Mouse (Mus musculus) right cerebral cortex, adult 18-20 months (tissue): ENCODE measurements at regions not wholly inside any gene's neighbourhood (a gene's known extent, or its start where the extent isn't known, plus 50 kb on each side); places are given as distances from the start of the nearest gene placed in this dataset.

Experiments used
- DNase-seq: peaks from one replicate; pipeline ENCODE4 v3.0.0; 2022; ENCODE audit warnings: mixed read lengths

DNA sequence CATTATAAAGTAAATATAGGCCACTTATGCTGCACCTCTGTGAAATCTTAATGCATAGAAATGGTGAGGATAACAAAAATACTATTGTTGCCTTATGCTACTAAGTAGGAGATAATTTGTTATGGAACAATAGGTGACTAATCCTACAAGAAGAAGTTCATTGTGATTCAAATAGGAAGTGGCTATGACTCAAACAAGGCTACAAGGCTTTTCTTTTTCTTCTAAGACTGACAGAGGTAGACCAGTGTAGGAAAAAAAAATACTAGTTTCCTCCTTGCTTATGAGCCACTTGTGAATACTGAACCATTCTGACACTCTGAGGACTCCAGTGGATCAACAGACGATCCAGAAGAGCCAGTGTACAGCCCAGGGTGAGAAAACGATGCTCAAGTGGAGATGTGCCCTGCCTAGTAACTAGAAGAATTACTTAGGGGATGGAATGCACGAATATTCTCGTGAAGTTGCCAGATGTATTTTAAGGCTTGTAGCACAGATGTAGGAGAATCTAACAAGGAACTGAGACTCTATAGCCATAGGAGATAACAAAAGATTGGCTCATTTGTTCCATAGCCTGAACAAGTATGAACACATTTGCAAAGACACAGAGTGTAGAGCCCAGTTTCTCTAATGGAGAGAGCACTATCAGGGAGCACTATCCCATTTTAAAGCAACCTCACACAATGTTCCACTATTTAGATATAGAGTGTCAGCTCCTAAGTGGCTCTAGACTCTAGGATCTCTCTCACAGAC is 60.3 kb downstream of the Fzd1 start:
- DNase-seq = no peak

DNA sequence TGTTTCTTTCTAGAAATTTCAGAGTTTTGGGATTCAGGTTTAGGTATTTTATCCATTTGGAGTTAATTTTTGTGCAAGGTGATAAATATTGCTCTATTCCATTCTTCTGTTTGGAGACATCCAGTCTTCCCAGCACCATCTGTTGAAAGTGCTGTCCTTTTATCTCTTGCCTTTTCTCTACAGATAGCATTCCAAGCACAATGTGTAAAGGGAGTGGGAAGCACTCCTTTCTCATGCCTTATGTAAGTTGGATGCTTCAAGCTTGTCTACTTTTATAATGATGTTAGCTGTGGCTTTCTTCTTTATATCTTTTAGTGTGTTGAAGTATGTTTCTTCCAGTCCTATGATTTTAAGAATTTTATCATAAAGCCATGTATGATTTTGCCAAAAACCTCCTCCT is 61.1 kb downstream of the Fzd1 start:
- DNase-seq = peak; percentile 3

DNA sequence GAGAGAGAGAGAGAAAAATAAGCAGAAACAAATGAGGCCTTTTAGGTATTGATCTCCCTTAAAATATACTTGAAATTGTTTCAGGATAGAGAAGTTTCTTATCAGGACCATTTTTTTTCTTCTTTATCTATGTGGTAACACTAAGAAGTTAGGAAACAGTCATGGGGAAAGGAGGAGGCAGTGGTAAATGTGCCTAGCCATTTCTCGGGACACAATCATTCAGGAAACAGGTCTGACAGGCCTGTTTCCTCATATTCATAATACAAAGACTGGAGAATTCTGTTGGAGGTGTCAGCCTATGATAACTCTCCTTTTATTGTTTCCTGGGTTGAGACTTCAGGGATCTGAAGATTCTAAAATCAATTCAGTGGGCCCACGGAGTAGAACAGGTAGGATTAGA is 68.7 kb downstream of the Fzd1 start:
- no peak for DNase-seq

DNA sequence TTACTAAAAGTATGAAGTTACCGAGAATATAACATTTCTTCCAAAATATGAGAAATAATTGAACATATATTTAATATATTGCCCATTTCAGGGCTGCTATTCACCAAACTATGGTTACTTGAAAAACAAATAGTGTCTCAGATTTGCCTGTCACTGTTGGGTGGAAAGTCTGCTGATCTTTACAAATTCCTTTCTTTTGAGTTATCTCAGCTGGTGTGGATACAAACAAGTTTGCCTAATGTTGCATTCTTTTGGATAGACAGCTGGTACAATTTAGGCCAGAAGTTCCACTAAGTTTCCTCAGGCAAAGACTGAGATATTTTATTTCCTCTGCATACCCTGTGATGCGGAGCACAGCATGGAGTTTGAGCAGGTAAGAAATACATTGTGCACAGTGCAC is 82.5 kb downstream of the Fzd1 start:
- DNase-seq = no peak

DNA sequence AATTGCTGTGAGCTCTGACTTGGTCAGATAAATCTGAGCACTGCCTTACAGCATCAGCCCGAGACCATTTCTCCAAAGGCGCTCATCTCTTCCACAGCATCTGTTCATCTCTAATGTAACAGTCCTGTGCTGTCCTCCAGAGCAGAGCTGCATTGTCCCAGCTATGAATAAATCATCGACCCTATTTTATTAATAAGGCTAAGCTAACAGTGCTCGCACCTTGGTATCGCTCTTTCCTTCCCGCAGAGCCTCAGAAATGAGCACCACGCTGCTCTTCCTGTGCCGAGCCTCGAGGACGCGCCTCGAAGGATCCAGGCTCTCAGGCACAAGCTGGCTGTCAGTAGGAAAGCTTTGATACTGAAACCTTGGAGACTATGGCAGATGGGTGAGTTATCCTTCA is 91.5 kb downstream of the Fzd1 start:
- no peak for DNase-seq

DNA sequence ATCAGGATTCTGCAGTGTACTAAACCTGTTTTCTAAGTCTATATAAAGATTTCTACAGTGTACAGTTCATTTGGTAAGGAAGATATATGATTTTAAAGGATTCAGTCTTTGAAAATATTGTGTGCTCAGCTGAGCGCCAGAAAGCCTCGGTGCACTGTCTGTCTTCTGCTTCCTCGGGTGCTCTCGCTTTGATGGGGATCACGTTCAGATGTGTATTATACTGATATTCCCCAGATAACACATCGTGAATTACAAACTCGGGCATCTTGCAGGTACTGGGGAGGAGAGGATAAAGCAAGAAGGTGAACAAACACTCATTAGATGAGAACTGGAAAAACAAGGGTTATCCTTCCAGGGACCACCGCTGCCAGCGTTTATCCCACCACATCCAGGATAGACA is 91.9 kb downstream of the Fzd1 start:
- no peak for DNase-seq

DNA sequence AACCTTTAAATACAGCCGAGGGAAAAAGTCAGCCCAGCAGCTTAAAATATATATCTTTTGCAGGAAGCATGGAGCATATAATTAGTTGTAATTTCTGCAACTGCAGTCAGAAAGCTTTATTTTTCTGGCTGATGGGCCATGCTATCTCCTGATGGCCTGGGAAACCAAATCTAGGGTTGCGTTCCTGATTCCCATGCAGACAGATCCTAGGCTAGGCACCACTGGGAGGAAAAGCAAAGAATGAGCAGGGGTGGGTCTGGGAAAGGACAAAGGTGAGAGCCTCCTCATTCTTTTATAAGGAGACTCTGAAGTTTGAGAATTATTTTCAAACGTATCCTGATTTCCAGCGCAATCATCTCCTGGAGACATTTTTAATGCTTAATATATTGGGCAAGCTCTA is 92.9 kb downstream of the Fzd1 start:
- DNase-seq = no peak

DNA sequence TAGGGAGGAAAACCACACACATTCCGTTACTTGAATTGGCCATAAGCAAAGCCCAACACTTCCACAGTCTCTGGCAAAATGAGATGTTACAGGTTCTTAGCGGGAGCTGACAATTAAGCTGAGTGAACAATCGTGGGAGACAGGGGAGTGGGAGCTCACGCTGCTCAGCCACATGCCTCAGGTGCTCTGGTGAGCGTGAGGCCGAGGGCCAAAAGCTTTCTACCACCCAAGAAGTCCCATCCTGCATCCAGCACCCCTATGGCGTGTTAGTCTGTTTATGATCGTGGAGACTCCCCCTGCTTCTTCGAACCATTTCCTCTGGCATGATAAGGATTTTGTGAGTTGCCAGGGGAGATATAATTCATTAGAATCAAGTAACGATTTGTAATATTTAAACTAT is 93.3 kb downstream of the Fzd1 start:
- no peak for DNase-seq

DNA sequence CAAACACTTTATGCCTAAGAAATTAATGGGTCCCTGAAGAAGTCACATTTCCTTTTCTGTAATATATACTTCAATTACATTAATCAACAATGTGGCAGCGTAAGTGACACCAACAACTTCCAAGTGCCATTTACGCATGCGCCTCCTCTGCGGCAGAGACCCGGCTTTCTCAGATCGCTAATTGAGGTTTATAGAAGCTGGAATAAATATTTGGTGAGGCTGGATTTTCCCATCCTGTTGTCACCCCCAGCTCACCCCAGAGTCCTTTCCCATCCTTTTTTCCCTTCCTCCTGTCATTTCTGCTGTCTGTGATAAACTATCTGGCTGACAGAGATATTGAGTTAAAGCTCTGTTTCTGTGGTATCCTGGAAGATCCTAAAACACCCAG is 95.6 kb downstream of the Fzd1 start:
- no peak for DNase-seq

DNA sequence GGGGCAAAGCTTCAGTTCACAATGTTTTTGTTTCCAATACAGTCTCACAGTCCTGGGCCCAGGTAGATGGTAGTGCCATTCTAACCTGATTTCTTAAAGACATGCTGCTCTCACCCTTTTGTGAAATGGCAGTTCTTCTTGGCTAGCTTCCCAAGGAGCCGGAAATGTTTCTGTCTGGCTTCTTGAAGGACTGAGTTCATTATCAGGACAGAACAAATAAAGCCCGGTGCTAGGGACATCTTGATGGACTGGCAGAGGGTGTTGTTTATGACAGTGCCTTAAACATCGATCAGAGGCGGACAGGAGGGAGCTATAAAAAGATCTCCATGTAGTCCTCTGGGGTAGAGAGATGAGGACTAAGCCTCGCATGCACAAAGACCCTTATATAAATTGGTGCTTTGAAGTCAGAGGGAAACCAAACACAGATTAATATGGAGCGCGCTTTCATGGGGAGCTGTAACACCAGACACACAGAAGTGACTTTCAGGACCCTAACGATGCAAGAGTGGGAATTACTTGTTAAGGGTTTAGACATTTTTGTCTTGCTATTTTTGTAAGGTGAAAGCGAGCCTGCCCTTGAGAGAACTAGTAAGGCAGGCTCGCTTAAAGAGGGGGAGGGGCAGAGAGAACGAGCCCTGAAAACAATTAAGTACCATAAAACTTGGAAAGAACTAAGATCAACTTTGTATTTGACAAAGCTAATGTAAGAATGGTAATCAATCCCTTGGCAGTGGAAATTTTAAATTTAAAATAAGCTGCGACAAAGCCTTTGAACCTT is 96.2 kb downstream of the Fzd1 start:
- DNase-seq = no peak

DNA sequence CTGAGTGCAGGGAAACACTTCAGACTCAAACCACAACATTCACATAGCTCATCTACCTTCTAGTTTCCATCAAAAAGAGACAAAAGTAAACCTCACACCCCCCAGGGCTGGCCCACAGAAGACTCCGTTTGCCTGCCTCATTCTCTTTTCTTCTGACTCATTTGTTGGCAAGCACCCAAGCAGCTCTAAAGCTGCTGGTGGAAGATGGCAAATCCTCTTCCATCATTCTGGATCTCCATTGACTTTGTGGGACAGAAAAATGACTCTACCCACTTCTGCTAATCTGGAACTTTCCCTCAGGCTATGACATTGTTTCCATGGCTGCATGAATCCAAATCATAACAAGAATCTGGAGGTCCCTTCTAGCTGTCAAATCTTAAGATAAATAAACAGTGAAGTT is 99.9 kb downstream of the Fzd1 start:
- DNase-seq = peak; percentile 2

DNA sequence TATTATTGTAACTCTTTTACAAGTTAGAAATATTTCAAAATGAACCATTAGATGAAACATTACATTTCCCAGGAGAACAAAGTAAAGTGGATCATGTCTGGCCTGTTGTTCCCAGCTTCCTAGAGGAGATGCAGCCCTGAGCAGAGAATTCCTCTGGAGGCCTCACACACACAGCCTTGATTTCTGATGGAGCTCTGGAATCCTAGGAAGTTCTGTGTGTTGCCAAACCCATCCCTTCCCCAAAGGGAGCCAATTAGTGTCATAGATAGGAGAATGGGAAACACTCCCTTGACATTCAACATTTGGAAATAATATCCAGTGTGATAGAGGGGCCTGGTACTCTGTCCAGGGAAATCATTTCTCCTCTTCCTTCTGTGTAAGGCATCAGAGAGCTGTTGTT is 103.6 kb downstream of the Fzd1 start:
- DNase-seq = no peak

DNA sequence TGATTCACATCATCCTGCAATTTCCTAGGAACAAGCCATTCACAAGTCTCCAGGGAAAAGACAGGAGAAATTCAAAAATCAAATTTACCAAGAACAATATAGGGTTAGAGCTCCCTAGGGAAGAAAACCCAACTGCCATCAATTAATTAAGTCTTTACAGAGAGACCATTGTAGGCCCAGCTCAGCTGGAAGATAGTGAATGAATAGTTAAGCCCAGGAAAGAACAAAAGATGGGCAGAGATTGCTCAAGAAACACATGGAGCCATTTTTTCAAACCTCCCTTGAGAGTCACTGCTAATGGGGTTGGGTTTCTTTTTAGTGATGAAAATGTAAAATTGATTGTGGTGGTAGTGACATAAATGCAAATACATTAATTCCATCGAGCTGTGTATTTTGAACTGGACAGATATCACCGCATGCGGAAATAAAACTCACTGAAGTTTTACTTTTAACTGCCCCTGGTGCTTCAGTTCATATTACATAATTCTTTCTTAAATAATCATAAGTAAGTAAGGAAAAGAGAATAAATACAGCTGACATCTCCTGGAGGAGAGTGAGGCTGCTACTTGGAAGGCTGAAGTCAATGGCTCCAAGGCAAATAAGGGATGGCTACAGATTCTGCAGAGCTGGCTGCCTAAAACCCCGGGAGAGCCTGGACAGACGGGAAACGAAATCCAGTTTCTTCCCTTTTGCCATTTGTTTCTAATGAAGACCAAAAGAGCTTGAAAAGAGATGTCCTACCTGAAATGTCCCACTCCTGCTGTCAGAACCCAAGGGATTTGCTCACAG is 106.5 kb downstream of the Fzd1 start:
- DNase-seq = no peak

DNA sequence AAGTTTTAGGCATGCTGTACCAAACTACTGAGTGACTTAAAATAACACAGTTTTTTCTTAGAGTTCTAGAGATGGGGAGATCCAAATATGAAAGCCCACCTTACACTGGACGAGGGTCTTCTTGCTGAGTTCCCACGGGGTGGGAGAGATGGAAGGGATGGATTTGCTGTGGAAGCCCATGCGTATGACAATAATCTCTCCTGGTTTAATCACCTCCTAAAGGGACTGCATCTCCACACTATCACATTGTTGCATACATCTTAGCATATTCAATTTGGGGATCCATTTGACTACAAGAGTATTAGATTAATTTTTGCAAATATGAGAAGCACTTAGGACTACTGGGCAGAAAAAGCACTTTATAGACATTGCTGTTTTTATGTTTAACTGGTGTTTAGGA is 107.1 kb downstream of the Fzd1 start:
- DNase-seq = no peak

DNA sequence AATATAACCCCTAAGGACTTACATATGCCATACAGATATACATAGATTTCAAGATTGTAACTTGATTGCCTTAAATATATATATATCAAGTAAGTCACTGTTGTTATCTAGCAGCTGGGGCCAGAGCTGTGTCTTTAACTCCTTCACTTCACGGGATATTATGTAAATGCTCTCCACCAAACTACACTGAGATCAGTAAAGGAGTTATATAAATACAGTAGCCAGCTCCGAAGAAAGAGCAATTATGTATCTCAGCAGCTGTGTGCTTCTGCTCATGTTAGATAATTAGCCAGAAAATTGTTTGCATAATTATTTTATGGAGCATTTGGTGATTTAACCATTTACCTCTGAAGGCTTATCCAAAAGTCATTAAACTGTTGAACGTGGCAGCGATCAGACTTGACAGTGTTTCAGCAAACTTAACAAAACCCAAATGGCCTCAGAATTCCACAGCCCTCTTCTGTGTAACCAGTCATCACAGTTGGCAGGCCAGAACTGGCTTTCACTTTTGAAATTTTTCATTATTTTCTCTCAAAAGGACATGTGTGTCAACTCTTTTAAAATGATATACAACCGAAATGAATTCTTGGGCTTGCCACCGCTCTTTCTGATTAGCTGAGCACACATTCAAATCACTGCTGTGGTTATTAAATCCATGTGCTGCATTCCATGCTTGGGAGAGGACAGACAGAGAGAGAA is 107.8 kb downstream of the Fzd1 start:
- no peak for DNase-seq

DNA sequence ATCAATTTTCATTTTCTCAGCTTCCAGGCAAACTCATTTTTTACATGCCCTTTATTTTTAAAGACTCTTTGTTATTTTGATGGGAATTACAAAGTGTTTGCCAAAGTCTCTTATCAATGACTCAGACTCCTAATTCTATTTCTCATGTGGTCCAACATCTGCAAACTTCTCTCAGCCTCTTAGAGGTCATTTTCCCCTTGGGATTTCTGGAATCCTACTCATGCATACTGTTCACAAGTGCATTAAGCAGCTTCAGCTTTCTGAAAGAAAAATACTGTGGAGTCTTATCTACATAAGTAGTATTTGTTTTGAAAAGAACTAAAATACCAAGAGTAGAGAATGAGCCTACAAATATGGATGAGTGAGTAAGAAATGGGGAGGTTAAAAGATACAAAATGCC is 116.8 kb downstream of the Fzd1 start:
- DNase-seq = no peak

DNA sequence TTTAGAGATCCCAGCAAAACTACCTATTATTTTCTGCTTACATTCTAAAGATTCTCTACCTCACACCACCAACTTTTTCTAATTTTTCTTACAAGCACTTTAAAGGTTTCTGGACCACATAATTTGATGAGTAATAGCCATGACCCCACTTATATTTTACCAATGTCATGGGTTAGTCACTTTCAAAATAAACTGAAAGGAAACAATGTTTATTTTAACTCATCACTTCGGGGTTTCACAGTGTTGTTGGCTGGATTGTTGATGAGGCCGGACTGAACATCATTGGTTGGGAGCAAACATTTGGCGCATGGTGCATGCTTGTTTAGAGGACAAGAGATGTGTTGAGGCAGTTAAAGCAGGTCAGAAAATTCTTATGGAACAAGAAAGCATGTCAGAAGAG is 124.1 kb downstream of the Fzd1 start:
- DNase-seq = no peak

DNA sequence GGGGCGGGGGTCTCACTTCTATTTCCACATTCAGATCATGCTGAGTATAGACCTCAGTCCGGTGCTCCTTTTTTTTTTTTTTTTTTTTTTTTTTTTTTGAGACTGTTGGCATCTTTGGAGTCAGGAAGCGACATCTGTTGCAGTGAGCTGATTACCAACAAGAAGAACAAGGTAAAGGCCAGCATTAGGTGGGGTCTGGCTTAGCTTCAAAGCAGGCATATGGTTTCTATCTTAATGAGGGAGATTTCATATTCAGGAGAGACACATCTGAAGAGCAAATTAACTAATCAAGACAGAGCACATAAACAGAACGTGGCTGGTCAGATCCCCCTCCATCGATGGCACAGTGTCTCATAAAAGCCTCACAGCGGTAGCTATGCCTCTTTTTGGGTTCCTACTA is 132.6 kb downstream of the Fzd1 start:
- no peak for DNase-seq

DNA sequence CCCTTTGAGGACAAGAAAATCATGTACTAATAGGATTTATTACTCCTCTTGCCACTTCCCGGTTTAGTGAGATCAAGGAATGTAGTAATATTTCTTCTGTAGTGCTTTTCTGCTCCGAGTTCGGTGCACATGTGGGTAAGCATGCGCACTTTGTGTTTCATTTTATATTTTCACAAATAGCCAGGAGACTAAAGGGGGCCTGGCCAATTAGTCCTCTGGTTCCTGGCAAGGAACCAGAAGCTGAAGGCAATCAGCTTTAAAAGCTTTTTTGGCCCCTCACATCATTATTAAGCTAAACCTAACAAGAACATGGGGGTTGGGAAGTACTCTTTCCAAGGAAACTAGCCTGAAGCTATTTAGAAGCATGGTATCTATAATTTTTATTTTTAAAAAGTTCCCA is 134.2 kb downstream of the Fzd1 start:
- DNase-seq = no peak

DNA sequence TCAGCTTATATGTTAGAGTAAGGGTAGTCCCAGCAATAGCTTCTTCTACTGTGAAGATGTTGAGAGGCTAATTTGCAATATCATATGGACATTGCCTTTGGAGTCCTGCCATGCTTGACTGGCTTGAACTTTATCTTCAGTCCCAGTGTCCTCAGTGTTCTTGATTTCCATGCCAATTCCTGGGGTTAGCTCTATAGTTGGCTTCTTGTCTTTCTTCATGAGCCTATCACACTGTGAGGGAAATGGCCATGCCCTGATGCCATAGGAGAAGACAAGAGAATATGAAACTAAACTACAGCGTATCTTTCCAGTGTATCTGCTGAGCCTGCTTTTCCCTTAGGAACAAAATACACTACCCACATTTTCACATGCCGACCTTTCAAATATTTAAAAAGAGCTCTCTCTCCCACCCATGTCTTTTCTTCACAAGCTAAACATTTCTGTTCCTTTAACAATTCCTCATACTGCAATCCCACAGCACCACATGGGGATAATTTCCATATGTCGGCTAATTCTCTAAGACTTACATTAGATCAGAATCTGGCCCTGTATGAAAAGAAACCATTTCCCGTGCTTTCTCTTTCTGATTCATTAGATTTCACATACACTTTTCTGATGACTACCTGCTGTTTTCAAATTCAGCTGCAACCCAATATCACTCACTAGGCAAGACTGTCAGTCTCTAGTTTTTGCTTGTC is 137.2 kb downstream of the Fzd1 start:
- DNase-seq = no peak

DNA sequence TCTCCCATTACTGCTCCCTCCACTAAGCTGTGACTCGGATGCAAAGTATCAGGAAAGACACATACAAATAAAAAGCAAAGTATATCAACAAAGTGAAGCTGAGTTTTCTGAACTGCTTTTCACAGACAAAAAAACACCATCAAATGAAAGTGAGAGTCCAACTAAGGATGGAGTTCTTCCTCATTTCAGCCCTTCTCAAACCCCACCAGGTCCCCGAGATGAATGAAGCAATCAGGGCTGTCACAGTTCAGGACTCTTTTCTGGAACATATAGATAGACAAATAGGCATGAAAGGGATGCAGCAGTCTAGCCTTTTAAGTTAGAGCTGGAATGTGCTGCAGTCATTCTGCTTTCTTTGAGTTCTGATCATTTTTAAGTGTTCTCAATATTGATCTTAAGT is 142.6 kb downstream of the Fzd1 start:
- DNase-seq = no peak

DNA sequence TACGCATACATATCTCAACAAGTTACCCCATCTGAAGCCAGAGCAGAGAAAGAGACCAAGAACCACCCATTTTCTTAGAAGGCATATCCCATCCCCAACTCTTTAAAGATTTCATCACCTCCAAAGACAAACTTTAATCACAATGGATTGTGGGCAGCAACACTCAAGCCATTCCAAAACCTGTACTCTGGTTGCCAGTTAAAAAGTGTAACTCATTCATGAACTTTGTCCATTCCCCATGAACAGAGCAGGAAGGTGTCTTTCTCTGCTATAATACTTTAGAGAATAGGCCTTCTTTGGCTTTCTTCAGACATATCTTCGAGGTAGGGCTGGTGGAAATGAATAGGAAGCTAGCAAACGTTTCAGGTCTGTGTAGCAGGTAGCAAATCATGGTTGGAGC is 160.4 kb downstream of the Fzd1 start:
- no peak for DNase-seq

DNA sequence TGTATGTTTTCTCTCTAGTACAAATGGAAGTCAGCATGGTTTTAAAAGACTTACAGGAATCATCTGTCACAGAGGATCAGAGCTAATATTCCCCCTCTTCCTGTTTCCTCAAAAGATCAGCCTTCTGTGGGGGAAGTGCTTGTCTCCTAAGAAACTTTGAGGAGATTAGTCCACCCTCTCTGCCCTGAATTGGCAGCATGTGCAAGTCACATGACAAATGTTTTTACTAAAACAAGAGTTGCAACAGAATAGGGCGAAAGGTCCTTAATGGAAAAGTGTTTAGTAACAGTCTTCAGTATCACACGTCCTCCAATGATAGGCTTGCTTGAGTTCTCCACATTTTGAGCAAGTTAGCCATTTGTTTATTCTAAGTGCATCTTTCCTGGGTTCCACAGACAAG is 162.8 kb downstream of the Fzd1 start:
- DNase-seq = no peak
